Mouse (Mus musculus) forelimb bud, embryonic 11.5 days (tissue): ENCODE measurements around the gene 1700061G19Rik.

ENCODE experiments used
- DNase-seq: peaks from one replicate; pipeline ENCODE4 v3.0.0-alpha.2; 2012; ENCODE audit warnings: low read depth, low spot score

The 1700061G19Rik gene

DNA sequence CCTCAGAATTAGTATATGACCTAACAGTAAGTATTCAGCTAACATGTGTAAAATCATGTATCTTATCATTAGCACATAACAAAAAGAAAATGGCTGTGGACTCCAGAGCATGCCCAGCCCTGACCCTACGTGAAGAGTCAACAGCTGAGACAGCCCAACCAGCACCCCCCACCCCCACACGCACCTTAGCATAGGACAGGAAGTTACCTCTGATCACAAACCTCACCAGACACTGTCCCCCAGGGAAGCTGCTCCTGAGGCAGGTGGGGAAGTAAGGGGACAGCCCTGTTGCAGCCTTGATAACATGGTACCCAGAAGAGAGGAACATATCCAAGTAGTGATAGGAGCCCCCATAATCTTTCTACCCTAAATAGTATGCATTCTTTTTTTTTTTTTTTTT, 50.7 kb downstream of the 1700061G19Rik start:
- no peak for DNase-seq

DNA sequence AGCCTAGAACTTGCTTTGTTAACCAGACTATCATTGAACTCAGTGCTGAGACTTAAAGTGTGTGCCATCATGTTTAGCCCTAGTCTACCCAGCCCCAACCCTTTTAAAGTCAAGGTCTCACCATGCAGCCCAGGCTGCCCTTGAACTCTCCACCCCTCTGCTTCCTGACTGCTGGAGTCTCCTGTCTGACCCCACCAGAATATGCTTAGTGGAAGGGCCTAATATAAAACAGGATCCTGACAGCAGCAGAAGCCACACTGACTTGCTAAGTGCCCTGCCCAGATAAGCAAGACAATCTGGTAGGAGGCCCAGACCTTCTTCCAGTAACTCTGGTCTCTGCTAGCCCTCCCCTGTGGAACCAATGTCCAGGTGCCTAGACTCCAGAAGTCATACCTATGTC, 53.8 kb downstream of the 1700061G19Rik start:
- DNase-seq, result no peak

DNA sequence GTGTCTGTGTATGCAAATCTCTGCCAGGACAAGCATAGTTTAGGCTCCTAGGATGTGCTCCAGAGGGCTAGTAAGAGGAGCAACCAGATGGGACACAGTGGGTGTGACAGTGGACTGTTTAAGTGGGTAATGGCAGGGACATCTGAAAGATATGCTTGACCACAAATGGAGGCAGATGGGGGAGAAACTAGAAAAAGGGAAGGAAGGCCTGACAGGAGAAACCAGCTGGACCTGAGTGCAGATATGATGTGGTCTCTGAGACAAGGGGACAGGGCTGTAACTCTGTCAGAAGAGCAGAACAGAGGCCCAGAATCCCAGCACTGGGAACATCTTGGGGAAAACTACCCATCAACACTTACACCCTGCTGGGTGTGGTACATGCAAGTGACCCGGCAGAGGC, 54.3 kb downstream of the 1700061G19Rik start:
- no peak for DNase-seq

DNA sequence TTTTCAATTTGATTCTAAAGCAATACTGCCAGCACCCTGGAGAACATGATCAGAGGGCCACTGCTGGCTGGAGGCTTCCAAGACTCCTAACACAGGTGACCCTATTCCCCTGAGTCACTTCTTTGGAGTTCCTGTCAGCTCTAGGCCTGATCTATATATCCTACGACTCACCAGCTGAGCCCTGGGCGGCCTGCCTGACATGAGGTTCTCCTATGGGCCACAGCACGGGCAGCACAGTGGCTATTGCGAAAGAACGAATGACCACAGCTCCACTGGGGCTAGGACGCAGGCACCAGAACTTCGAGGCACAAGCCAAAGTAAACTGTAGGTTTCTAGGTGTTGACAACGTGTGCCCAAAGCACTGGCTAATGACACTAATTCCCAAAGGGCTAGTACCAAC, 54.7 kb downstream of the 1700061G19Rik start:
- DNase-seq, result no peak

DNA sequence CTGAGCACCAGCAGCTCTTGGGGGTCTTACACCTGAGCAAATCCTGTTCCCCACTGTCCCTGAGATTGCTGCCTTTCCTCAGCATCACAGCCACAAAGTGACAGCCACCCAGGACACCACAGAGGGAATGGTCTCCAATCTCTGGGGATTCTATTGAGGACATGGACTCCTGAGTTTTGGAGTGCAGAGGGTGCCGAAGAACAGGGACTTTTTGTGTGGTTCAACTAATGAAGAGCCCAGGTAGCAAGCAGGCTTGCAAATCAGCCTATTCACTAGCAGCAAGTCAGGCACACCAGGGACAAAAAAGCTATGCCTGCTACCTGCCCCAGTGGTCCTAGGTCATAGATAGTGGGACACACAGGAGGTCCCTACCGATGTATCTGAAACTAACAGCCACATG, 58.1 kb downstream of the 1700061G19Rik start:
- DNase-seq, result no peak

GRCm38 (mm10) chr17:56934545-56935330, 59.5 kb downstream of the 1700061G19Rik start:
- peak; percentile 20 for DNase-seq

GRCm38 (mm10) chr17:56935363-56936131, 60.3 kb downstream of the 1700061G19Rik start, which contains the start of gene Mllt1:
Gene Mllt1 (minus strand): TSS chr17:56935415.
- peak; percentile 95 for DNase-seq

DNA sequence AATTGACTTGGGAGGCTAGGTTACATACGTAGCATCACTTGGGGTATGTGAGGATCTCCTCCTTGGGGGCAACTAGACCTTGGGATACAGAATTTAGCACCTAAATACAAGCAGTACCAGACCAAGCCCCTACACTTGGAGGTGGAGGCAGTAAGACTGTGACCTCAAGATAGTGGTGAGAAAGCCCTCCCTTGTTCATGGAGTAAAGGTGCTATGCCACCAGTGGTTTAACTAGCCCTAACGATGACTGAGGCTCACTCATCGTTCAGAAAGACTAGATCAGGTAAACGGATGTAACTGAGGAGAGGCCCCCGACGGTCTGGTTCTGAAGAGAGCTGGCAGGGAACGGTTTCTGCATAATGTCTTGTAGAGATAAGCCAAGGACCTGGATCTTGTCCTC, 61.5 kb downstream of the 1700061G19Rik start:
- DNase-seq, result no peak
